Mouse (Mus musculus) urinary bladder, postnatal 36 days (tissue): ENCODE results near the gene Ccm2l.

Source experiments
- DNase-seq, 2 experiments: peaks; one replicate each; pipeline ENCODE4 v3.0.0; 2022; ENCODE audit warnings: low spot score in 2 of 2, mixed read lengths in 1 of 2

Gene Ccm2l

DNA sequence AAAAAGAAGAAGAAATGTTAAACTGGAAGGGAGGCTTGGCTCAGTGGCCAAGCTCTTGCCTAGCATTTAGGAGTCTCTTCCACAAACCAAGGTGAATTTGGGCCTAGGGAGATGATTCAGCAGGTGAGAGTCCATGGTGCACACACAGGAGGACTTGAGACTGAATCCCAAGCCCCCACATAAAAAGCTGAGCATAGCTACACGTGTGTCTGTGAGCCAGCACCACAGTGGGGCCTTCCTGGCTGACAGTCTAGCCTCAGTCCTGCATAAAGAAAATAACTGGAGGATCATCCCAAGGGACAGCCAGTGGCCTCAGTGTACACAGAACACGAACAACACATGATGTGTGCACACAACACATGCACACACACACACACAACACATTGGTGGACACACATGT lies 23.6 kb downstream of the Ccm2l start:
- no peak for DNase-seq

DNA sequence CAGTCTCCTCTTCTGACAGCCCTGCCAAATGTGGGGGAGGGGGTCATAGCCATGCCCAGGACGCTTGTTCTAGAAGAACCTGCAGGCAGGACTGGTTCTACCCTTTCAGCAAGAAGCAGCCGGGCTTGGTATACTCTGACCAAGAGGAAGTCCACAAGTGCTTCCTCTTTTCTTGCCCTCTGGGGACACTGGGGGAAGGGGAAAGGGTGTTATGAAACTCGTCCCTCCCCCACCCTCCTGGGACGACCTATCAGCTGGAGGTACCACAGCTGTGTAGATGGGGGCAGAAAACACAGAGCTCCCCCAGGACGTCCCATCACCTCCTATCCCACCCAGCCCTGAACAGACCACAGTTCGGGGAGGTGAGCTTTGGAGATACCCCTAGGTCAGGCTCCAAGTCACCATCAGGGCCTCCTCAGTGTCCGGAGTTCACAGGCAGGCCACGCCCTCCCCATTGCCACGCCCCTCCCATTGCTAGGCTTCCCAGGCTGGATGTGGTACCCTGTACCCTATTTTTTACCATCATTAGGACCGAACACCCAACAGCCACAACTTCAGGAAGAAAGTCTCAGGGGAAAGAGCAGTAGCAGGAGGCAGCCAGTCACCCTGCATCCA lies 24.9 kb downstream of the Ccm2l start:
- peak; percentile 28 to 41 for DNase-seq

DNA sequence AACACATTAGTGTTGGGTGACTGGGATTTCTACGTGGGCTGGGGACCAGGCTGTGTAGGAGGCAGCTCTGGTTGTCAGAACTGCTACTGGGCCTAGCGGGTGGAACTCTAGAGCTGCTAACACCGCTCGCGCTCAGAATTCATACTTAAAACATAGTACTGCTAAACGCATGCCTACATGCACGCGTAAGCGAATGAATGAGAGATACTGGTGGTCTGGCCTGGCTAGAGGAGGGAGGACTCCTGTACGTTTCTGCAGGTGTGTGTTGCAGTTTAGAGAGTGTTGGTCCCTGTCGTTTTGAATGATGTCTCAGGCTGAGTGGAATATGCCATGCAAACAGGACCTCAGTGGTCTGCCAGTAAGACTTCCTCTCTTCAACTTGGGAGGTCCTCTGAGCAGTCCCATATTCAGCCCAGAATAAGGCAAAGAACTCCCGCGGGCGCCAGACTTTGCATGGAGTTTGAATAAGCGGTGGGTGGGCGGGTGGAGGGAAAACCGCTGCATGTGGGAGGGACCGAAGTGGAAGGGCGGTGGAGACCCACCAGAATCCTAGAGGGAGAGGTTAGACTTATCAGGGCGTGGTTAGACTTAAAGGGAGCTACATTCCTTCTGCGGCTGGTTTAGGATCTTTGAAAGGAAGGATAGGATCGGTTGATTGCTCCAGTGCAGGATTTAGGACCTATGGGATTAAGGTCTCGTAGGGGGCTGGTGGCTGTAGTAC lies 41.5 kb downstream of the Ccm2l start:
- DNase-seq, result no peak

DNA sequence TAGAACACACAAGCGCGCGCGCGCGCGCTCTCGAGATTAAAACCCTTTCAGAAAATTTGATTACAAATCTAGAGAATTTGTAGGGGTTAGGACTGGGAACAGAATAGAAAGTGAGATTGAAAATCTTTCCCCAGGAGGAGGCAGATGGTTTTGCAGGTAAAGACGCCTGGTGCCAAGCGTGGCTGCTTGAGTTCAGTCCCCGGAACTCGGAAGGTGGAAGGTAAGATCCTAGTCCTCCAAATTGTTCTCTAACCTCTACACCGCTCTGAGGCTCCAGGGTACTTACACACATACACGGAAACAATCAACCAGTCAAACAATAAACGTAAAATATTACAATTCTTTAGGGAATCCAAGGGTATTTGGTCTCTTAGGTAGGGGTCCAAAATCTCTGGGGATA lies 42.0 kb downstream of the Ccm2l start:
- DNase-seq, result no peak

DNA sequence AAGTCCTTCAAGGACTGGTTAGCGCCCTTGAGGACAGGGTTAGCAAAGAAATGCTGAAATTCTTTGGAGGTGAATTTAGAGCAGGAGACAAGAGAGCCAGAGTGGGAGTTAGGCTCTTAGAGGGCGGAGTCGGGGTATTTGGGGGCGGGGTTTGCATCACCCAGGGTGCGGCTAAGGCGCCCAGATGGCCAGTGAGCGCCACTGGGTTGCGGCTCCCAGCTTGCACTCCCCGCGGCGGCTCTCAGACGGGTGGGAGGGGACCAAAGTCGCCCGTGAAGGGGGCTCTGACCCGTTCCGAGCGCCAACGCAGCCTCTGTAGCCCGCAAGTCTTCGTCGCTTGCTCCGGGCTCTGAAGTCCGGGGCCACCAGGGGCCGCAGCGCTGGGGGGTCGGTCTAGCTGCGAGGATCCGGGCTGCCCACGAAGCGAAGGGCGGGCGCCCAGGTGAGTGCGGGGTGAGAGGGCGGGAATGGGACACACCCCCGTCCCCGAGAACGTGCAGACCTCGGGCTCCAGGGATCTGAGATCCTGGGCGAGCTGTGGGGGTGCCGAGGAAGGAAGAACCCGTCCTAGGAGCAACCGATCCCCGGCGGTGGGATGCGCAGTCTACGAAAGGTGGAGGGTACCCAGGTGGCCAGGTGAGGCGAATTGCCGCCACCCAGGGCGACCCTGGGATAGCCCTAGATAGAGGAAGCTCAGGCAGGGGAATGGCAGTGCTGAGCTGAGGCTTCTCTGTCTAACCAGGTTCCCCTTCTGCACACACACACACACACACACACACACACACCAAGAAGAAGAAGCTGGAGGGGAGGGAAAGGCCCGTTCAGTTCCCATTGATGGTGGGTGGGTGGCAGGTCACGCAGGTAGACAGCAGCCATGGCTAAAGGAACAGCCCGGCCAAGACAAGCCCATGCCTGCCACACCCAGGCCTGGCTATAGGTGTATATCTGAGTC lies 42.8 kb downstream of the Ccm2l start, which contains the start of gene Hck:
TSS of gene Hck (plus strand) at position 156 of the 952 bp plus-strand sequence.
- DNase-seq, result peak; percentile 66 to 70

DNA sequence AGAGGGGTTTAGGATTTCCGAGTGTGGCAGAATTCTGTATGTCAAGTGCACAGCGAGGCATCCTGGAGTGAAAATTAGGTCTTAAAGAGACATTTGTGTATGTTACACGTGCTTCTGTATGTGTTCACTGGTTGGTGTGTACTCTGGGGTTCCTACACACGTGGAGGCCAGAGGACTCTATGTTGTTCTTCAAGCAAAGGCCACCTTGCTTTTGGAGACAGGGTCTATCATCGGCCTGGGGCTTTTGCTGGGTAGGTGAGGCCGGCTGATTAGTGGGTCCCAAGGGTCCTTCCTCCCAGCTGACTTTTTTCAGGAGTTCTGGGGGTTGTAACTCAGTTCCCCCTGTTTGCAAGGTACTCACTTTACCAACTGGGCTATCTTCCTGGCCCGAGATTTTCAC lies 43.8 kb downstream of the Ccm2l start:
- DNase-seq, result no peak

DNA sequence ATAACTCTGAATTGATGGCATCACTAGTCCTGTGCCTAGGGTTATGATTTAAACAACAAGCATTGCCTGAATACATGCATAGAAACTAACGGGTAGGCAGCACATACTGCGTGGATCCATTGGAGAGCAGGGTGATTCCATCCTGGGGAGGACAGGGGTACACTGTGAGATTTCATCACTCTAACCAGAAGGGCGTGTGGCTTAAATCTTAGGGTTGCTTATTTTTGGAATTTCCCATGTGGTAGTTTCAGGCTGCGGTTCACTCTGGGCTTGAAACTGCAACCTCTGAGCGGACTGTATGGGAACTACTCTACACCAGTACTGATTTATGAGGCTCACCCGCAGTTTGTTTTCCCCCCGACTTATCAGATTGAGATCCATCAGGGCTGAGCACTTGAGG lies 45.5 kb downstream of the Ccm2l start:
- no peak for DNase-seq

DNA sequence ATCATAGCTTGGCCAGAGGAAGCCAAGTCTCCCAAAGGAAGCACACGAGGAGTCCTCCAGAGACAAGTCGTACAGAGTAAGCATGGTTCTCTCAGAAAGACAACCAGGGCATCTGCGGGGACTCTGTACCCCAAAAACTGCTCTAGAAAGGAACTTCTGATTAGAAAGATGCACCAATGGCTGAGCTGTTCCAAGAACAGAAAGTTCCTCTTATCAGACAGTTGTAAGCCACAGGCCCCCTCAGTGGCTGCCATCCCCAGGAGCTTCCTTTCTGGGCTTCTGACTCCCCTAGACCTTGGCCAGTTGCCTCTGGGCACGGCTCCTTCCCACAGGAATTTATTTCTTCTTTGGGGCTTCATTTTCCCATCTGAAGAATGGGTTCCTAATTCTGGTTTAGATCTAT lies 49.9 kb downstream of the Ccm2l start:
- no peak for DNase-seq

DNA sequence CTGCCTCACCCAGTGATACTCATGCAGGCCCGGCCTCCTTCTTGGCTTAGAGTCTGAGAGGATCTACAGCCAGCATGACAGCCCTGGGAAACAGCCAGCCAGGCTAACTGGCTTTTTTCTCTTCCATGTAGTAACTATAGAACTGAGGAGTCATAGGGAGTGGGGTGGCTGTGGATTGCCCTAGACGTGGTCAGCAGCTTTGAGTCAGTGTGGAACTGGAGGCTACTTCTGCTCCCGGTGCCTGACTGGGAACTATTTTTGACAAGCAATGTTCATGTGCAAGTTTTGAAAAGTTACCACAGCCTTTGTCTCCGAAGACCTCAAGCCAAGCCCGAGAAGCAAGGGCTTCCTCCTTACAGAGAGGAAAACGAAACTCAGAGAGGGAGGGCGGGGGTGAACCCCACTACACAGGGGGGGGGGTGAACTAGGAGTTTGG lies 51.3 kb downstream of the Ccm2l start:
- no peak for DNase-seq

DNA sequence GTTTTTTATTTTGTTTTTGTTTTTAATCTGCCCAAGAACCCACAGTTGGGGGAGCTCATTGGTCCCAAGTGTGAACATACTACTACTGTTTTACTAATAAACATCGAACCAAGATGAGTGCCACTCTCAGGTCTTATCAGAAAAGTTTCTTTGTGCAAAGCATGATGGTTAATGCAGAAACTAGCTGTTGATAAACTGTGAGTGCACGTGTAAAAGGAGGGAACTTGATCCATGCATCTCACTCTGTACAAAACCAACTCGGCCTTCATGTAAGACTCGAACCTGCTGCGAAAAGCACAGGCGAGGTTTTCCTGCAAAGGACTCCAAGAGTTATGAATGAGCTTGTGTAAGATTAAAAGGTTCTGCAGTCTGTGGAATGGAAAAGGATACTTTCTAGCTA lies 53.7 kb downstream of the Ccm2l start:
- no peak for DNase-seq

DNA sequence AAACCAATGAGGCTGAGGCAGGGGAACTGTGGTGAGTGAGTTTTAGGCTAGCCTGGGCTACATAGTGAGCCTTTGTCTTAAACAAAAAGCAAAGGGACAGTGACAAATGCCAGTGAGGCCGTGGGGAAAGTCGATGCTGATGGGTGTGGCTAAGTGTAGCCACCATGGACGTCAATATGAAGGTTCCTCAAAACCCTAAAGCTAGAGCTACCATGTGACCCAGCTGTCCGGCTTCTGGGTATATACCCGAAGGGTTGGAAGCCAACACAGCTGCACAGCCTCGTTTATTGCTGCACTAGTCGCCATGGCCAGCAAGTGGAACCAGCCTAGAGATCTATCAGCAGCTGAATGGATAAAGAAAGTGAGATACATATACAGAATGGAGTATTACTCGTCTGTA lies 54.4 kb downstream of the Ccm2l start:
- DNase-seq, result no peak

DNA sequence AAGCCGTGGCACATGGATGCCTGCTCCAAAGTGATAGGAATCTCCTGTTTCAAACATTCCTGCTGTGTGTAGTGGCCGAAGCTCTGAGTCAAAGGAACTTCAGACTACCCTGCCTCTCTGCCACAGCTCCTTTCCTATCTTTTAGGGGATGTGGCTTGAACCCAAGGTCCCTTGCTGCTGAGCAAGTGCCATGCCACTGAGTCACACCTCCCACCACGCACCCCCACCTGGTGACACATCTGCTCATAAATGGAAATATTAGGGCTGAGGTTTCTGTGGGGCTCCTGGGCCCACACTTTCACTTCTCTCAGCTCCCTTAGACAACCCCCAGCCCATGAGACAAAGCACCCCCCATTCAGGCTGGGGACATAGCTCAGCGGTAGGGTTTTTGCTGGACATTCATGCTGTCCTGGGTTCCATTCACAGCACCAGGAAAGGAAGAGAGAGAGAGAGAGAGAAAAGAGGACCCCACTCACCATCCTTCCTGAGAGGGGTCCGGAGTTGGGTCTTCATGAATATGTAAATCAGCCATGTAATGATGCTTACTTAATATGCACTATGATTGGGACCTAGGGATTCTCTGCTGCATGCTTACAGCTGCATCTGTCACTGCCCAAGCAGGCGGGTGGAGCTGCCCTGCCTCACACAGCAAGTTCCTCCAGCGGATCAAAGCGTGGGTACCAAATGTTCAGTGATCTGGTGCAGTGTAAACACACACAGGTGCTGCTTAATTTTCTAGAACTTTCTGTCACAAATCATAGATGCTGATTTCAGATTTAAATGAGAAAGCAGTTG lies 56.3 kb downstream of the Ccm2l start:
- DNase-seq, result no peak

DNA sequence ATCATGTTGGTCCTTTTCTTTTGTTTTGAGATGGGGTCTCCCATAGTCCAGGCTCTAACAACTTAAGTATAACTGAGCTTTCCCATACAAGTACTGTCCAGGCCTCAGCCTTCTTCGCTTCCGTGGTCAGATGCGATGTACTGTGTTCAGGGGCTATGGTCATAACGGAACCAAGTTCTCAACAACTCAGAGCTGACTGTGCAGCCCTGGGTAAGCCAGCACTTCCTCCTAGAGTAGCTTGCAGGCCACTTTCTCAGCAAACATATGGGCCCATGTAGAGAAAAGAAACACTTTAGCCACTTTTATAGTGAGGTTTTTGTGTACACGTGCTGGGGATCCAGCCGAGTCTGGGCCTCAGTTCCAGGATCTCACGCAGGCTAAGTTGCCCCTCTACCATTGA lies 56.9 kb downstream of the Ccm2l start:
- DNase-seq, result no peak

DNA sequence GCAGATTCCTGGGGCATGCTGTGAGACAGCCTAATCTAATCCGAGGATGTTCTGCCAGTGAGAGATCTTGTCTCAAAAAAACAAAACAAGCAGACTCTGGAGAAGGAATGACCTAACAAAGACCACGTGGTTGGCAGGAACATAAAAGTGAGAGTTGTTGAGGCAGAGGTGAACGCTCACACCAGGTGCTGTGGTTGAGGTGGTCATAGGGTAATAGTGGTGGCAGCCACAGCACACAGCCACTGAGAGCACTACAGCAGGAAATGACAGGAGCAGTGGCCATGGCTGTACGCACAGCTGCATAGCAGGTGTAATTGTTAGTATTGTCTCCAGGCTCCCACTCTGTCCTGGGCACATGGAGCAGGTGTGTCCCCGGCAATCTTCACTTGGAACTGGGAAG lies 60.1 kb downstream of the Ccm2l start:
- no peak for DNase-seq

DNA sequence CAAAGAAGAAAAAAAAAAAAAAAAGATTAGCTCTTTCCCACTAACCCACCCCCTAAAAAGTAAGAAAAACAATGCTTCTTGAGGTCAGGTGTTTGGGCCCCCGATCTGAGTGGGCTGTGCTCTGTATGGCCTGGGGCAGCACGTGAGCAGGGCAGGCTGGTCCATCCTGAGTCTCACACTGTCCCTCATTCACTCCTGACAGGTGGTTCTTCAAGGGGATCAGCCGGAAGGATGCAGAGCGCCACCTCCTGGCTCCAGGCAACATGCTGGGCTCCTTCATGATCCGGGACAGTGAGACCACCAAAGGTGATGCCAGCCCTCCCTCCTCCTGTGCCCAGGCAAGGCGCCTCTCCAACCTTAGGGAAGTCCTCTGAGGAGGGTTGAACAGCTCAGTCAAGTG lies 65.3 kb downstream of the Ccm2l start:
- no peak for DNase-seq
